Mouse (Mus musculus) heart, postnatal 14 days (tissue): Measurements from ENCODE around the gene Casp3. TPM values are rescaled to one million over a fixed set of nuclear protein-coding genes. Genes with fewer than 3 reads are reported as not detected.

ENCODE experiments used
- DNase-seq, 2 experiments: peaks; one replicate each; pipeline ENCODE4 v3.0.0; 2021 to 2022
- intact Hi-C: fragments of 180-260 bp; cut with DNase I; formaldehyde crosslinking; loops from one replicate; pipeline ENCODE4 v1.15.1; 2025
- total RNA-seq, 2 experiments: library from RNA; stranded (reverse); gene quantifications; 2 replicates each; pipeline ENCODE4 v1.2.3; 2021

The Casp3 gene
- total RNA-seq, 2 experiments from 2014 or later: 6.3 to 7.6 TPM

GRCm38 (mm10) chr8:46600959-46601707 lies 16.0 kb upstream of the Casp3 start:
- DNase-seq: peak in 1 of 2 experiments; percentile 2

GRCm38 (mm10) chr8:46603587-46603986 lies 13.5 kb upstream of the Casp3 start:
- intact Hi-C loops: no loop called here
- no peak for DNase-seq

More at GRCm38 (mm10) chr8:46600959-46601707, 16.0 kb upstream of the Casp3 start:
- intact Hi-C loops: no loop called here

- intact Hi-C loops: no loop called here
- no peak for DNase-seq
Observed at GRCm38 (mm10) chr8:46606930-46607329, 10.2 kb upstream of the Casp3 start.

- intact Hi-C loops: no loop called here
- no peak for DNase-seq
Observed at GRCm38 (mm10) chr8:46611557-46611956, 5.5 kb upstream of the Casp3 start.

GRCm38 (mm10) chr8:46612913-46613312 lies 4.2 kb upstream of the Casp3 start:
- peak in 1 of 2 experiments; percentile 33 for DNase-seq

GRCm38 (mm10) chr8:46613377-46613776 lies 3.7 kb upstream of the Casp3 start:
- intact Hi-C loops: no loop called here
- peak; percentile 21 to 43 for DNase-seq

More at GRCm38 (mm10) chr8:46612913-46613312, 4.2 kb upstream of the Casp3 start:
- intact Hi-C loops: no loop called here

GRCm38 (mm10) chr8:46615936-46616335 lies 1.2 kb upstream of the Casp3 start:
- DNase-seq: no peak
- intact Hi-C loops: no loop called here

- no peak for DNase-seq
- intact Hi-C loops: no loop called here
Observed at GRCm38 (mm10) chr8:46617690-46618620, 864 bp downstream of the Casp3 start.

- DNase-seq: no peak
- intact Hi-C loops: no loop called here
Observed at GRCm38 (mm10) chr8:46618639-46619320, 1.7 kb downstream of the Casp3 start.

- intact Hi-C loops: no loop called here
- no peak for DNase-seq
Observed at GRCm38 (mm10) chr8:46622446-46623270, 5.6 kb downstream of the Casp3 start.

GRCm38 (mm10) chr8:46625166-46625565 lies 8.1 kb downstream of the Casp3 start:
- DNase-seq: no peak
- intact Hi-C loops: no loop called here

- no peak for DNase-seq
- intact Hi-C loops: no loop called here
Observed at GRCm38 (mm10) chr8:46626642-46627041, 9.6 kb downstream of the Casp3 start.

GRCm38 (mm10) chr8:46627881-46628280 lies 10.8 kb downstream of the Casp3 start:
- no peak for DNase-seq
- intact Hi-C loops: no loop called here

GRCm38 (mm10) chr8:46628645-46629044 lies 11.6 kb downstream of the Casp3 start:
- intact Hi-C loops: no loop called here
- DNase-seq: no peak

GRCm38 (mm10) chr8:46630422-46630821 lies 13.3 kb downstream of the Casp3 start:
- DNase-seq: no peak
- intact Hi-C loops: no loop called here

- DNase-seq: no peak
- intact Hi-C loops: no loop called here
Observed at GRCm38 (mm10) chr8:46630932-46631331, 13.8 kb downstream of the Casp3 start.

GRCm38 (mm10) chr8:46639010-46639571 lies 22.0 kb downstream of the Casp3 start:
- DNase-seq: peak; percentile 38 to 56
- intact Hi-C loops: no loop called here

- intact Hi-C loops: no loop called here
- DNase-seq: no peak
Observed at GRCm38 (mm10) chr8:46639852-46640251, 22.8 kb downstream of the Casp3 start.

- intact Hi-C loops: no loop called here
- DNase-seq: no peak
Observed at GRCm38 (mm10) chr8:46641272-46641671, 24.2 kb downstream of the Casp3 start.

GRCm38 (mm10) chr8:46648421-46648820 lies 31.3 kb downstream of the Casp3 start:
- intact Hi-C loops: no loop called here
- no peak for DNase-seq
